Mouse (Mus musculus) liver, embryonic 18 days (tissue): ENCODE data around the gene Gm3460. TPM values are rescaled to one million over a fixed set of nuclear protein-coding genes. Genes with fewer than 3 reads are reported as not detected.

ENCODE experiments used
- polyA plus RNA-seq: library from polyadenylated mRNA; depleted of rRNA; stranded (reverse); fragments of >200 nt; gene quantifications from 2 replicates; pipeline ENCODE4 v1.2.3, GENCODE M21; 2012; rRNA removed

Gene Gm3460
- not detected in 2 replicates for polyA plus RNA-seq

GRCm38 (mm10) chr14:6622318-6622717 lies at the start of gene Gm3460:
Gm3460 (minus strand) TSS chr14:6622418.

GRCm38 (mm10) chr14:6590513-6590912 lies 31.7 kb downstream of the Gm3460 start, which contains the start of gene Gm3629:
Gm3629 (minus strand) TSS chr14:6590613.

Other genes with a start within 250 kb of the Gm3460 start
- not detected in 2 replicates for gene Gm16440, start 232.1 kb downstream of the Gm3460 start, polyA plus RNA-seq
- 0.02 TPM in 1 of 2 replicates, not detected in the other for gene Gm3591, start 209.9 kb downstream of the Gm3460 start, polyA plus RNA-seq
- not detected in 2 replicates for gene Gm3594, start 177.8 kb downstream of the Gm3460 start, polyA plus RNA-seq
- gene Gm8356, start 85.1 kb downstream of the Gm3460 start, polyA plus RNA-seq = not detected in 2 replicates
- gene Gm3629, start 31.8 kb downstream of the Gm3460 start, polyA plus RNA-seq = not detected in 2 replicates
- not detected in 2 replicates for gene Gm10251, start 61.8 kb upstream of the Gm3460 start, polyA plus RNA-seq
- gene Gm8050, start 97.8 kb upstream of the Gm3460 start, polyA plus RNA-seq = not detected in 2 replicates
- gene Gm3636, start 119.9 kb upstream of the Gm3460 start, polyA plus RNA-seq = 0.32 and 0.34 TPM in 2 replicates
- not detected in 2 replicates for gene Gm8362, start 152.0 kb upstream of the Gm3460 start, polyA plus RNA-seq
- not detected in 2 replicates for gene Gm3642, start 217.9 kb upstream of the Gm3460 start, polyA plus RNA-seq